Mouse (Mus musculus) neutrophil, adult 65 days (primary cell): ENCODE measurements around the gene Bhlhe40. TPM values are rescaled to one million over a fixed set of nuclear protein-coding genes. Genes with fewer than 3 reads are reported as not detected.

Source experiments
- total RNA-seq: library from RNA; stranded (reverse); gene quantifications from 2 replicates; pipeline ENCODE4 v1.2.4, GENCODE M21; 2023

Bhlhe40 gene
- 120 and 124 TPM in 2 replicates for total RNA-seq

DNA sequence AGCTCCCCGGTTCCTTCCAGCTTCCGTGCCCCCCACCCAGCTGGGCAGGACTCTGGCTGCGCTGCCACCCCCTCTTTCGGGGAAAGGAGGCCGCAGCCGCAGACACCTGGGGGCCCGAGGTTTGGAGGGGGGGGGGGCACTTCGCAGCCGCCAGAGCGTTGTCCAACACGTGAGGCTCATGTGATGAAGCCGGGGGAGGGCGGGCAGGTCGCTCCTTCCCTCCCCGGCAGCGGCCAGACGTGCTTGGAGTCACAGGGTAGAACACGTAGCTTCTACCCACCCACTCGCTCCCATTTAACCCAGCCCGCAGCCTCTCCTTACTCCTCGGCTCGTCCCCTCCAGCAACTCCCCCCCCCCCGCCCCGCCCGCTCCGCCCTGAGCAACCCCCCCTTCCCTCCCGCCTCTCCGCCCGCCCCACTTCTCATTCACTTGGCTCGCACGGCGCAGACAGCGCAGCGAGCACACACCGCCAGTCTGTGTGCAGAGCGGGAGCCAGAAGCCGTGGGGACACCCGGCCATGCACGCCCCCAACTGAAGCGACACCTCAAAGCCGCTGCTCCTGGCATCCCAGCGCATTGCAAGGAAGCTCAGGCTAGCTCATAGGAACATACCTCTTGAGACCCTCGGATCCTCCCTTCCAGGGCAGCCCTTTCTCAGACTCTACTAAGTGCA is at the start of gene Bhlhe40:
Gene Bhlhe40 (plus strand): TSS at position 424 of the 672 bp plus-strand sequence.

Other genes with a start within 250 kb of the Bhlhe40 start
- 56.9 and 69.1 TPM in 2 replicates for gene Arl8b, start 122.5 kb downstream of the Bhlhe40 start, total RNA-seq
- 148 and 161 TPM in 2 replicates for gene Edem1, start 168.0 kb downstream of the Bhlhe40 start, total RNA-seq